Mouse (Mus musculus): ENCODE measurements around the gene Gm21988.

Gene Gm21988
- long read RNA-seq, experiment 1, partial matches to known transcripts: 16 of 20 reads
- long read RNA-seq, experiment 1, other reads (novel, unspliced or antisense): 4 of 20 reads
- long read RNA-seq, experiment 2, partial matches to known transcripts: 13 of 13 reads
- long read RNA-seq, experiment 2, other reads (novel, unspliced or antisense): 0 of 13 reads

DNA sequence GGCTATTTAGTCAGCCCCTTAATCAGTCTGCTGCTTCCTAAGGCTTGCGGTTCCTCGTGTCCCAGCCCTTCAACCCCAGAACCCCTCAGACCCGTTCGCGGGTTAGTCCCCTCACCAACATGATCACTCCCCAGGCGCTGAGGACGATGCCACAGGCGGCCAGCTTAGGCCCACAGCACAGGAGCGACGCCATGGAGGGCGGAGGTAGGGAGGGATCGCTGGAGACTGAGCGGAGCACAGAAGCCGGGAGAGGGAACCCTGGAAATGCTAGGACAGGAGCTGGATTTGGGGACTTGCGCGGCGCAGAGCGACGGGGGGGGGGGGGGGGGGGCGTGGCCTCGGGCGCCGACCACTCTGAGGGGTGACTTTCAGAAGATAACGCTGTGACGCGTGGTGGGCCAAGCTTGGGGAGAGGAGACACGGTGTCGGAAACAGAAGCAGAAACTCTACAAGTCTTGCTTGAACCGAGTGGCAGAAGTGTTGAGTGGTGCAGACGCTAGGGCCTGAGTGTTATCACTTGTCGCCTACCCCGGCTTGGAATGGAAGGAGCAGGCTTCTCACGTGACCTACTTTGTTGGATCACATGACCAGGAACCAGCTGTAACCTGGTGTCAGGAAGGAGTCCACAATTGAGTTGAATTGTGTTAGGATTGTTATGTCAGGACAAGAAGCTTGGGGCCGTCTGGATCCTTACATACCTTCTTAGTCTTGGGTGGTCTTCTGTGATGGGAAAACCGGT lies at the start of gene Gm21988, which contains the start of gene Rnasek:
Gene Gm21988, minus strand, starts transcription at position 290 of the 739 bp plus-strand sequence.
Gene Rnasek, minus strand, starts transcription at position 302 of the 739 bp plus-strand sequence.
- intact Hi-C loops (cut with DNase I): no loop called here

DNA sequence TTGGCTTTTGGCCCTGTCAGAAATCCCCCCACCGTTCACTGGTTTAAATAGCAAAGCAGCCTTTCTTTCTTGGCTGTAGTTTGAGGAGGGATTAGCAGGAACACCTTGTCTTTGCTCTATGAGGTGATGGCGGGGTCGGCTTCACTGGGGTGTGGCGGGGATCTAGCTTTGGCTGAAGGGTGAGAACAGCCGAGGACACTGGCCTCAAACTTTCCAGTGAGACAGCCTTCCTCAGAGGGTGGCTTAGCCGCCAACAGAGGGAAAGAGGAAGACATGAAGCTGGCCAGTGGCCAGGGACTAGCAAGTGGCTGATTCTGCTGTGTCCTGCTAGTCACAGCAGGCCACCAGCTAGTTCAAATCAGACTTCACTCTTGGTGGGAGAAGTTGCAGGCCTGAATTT lies 49.6 kb upstream of the Gm21988 start:
- intact Hi-C loops (cut with DNase I): no loop called here

DNA sequence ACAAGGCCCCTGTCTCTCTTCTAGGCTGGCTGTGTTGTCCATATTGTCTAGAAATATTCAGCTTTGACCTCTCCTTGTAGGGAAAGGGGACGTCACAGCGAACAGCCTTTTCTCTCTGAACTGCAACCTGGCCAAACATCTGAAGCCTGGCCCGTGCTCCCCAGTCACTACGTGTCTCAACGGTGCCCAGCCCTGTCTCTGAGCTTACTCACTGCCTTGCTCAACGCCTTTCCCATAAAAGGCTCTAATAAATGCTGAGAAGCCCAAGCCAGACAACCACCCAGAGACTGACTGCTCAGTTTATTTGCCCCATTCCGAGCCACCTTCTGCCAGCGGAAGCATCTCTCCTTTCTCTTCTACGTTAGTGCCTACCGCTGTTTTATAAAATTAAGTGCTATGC lies 48.5 kb upstream of the Gm21988 start:
- intact Hi-C loops (cut with DNase I): no loop called here

DNA sequence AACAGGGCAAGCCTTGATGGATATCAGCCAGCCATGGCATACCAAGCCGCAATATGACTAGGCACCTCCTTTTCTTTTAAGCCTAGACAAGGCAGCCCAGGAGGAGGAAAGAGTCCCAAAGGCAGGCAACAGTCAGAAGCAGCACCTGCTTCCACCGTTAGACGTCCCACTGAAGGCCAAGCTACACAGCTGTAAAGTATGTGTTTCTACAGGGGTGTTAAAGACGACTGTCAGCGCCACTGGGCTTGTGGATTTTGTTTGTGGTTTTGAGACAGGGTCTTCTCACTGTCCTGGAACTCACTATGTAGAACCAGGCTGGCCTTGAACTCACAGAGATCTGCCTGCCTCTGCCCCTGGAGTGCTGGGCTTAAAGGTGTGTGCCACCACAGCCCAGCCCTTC lies 46.1 kb upstream of the Gm21988 start:
- intact Hi-C loops (cut with DNase I): no loop called here

DNA sequence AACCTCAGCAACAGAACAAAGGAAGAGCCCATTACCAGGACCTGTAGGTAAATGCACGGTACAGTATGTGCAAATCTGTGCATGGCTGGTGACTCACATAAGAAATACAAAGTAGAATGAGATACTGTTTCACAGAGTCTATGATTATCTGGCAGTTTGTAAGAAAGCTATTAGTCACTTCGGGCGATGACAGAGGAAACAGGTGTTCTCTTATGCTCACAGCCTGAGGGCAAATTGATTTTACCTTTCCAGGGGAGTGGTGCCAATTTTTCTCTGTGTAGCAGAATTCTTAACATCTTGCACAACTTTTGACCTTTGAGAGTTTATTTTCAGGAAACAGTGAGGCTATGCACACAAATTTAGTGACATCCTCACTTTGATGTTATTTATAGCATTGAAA lies 45.1 kb upstream of the Gm21988 start:
- intact Hi-C loops (cut with DNase I): no loop called here

DNA sequence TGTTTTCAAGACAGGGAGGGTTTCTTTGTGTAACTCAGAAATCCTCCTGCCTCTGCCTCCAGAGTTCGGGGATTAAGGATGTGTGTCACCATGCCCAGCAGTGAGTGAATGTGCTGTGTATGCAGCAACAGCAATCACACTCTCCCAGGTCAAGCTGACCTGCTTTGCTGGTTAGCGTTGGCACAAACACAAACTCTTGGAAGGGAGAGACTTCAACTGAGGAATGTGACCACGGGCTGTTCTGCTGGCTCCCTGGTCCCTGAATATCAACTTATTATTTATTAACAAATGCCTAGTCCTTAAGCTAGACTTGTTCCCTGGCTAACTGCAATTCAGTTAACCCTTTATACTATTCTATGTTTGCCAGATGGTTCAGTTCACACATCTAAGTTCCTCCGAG lies 44.0 kb upstream of the Gm21988 start:
- intact Hi-C loops (cut with DNase I): no loop called here

DNA sequence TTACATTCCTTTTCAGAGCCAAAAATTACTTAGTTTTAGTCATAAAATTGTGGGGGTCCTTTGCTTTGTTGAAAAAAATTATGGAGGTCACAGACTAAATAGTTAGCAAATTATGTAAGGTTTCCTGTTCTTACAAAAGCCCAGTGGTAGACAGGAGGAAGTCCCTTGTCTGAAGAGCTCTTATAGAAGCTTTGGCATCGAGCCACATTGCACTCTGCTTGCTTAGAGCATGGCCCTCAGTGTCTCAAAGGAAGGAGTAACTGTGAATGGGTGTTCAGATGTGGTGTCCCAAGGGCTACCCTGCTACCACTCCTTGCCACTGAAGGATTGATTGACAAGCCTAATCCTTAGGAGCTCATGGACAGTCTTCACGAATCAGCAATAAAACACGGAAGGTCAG lies 40.8 kb upstream of the Gm21988 start:
- intact Hi-C loops (cut with DNase I): no loop called here

DNA sequence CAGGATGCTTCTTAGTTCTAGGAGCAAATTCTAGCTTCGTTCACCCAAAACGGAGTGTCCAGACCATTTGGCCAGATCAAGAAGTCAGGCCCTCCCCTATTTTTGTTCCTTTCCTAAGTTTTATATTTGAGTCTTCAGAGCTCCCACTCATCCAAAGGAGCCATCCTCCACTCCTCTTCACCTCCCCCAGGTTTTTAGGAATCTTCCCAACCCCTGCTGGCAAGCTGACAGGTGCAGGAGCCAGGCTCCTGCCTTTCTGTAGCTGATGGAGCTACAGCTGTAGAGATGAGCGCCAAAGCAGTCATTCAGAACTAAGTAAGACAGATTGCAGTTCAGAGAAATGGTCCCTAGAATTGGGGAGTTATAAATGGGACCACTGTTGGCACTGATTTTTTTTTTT lies 39.3 kb upstream of the Gm21988 start:
- intact Hi-C loops (cut with DNase I): no loop called here

DNA sequence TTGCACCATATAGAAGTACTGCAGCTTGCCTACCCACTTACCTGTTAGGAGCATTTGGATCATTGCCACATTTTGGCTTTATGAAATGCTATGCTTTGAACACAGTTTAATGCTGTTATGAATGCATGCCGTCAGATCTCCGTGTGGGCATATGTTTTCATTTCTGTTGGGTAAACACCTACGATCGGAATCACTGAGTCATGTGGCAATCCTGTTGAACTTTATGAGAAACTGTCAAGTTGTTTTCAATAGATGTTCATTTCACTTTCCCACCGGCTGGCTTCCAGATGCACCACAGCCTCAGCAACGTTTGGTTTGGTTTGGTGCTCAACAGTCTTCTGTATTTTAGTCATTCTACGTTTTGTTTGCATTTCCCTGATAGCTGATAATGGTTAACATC lies 32.0 kb upstream of the Gm21988 start:
- intact Hi-C loops (cut with DNase I): no loop called here

DNA sequence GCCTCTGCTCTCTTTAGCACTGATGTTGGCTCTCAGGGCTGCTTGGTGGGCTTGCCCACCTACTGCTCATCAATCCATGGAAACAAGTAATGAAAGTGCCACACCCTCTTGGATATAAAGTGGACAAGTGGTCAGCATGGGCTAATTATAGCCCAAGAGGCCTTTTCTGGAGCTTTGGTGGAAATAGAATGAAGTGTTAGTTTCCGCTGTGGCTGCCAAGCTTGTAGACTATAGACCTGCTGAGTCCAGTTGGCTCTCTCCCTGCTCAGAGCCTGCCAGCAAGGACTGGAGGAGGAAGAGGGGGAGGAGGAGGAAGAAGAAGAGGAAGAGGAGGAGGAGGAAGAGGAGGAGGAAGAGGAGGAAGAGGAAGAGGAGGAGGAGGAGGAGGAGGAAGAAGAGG lies 26.8 kb upstream of the Gm21988 start:
- intact Hi-C loops (cut with DNase I): no loop called here

DNA sequence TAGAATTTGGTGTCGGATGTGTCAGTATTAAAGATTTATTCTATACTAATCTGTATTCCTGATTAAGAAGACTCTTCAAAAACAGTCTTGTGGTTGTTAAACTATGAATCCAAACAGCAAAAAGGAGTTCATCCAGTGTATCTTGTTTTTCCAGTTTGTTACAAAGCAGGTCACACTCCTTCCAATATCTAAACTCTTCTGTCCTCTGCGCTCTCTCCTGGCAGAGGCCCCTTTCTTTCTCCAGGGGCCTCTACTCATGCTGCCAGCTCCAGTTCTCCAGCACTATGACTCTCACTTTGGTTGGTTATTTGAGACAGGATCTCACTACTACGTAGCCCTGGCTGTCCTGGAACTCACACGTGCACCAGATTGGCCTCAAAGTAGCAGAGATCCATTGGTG lies 26.2 kb upstream of the Gm21988 start:
- intact Hi-C loops (cut with DNase I): no loop called here

DNA sequence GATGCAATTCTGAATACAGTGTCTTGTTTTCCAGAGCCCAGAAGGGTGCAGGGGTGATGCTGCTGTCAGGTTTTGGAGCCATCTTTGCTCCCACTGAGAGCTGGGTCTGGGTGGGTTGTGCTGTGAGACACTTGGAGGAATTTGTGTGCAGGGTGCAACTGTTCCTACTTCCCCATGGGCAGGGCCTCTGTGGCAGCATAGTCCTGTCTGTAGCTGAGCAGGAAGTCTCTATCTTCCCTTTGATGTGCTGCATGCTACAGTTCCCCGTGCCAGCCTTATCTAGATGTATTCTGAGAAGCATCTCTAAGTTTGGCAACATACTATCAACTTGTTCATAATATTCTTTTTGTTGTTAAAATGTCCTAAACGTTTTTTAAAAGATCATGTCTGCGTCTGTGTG lies 25.6 kb upstream of the Gm21988 start:
- intact Hi-C loops (cut with DNase I): no loop called here

DNA sequence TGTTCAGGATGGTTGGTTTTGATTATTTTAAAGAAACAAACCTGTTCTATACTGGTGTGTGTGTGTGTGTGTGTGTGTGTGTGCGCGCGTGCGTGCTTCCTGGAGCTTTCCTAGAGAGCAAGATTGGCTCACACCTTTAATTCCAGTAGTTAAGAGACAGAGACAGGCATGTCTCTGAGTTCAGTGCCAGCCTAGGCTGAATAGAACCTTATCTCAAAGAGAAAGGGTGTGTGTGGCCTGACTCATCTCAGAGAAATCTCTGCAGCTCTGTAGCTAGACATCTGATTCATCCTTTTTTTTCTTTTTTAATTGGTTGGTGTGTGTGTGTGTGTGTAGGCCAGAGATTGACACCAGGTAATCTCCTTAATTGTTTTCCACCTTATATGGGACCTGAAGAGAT lies 19.4 kb upstream of the Gm21988 start:
- intact Hi-C loops (cut with DNase I): no loop called here

DNA sequence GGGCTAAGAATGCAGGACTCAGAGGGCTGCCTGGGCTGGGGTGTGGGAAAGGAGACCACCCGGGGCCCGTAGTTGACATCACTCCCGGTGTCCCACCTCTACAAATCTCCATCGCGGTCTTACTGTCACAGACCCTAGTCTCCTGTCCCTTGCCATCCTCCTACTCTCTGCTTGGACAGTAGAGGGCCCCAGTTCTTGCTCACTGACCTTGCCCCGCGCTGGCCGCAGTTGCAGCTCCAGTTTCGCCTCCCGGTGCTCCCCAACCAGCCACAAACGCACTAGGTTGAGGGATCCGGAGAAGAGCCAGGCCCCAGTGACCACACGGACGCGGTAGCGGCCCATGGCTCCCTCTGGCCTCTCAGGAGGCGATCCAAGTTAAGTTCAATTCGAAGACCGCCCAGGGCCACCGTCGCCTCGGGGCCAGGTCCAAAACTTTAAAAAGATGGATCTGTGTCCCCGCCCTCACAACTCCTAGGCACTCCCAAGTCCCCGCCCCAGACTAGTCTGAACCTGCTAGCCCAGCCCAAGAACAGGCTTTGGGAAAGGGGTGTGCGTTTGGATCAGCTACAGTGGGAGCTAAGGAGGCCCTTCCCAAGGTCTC lies 15.4 kb upstream of the Gm21988 start, which contains the start of gene Alox12:
Gene Alox12, minus strand, starts transcription at position 423 of the 601 bp plus-strand sequence.
- intact Hi-C loops (cut with DNase I): no loop called here

DNA sequence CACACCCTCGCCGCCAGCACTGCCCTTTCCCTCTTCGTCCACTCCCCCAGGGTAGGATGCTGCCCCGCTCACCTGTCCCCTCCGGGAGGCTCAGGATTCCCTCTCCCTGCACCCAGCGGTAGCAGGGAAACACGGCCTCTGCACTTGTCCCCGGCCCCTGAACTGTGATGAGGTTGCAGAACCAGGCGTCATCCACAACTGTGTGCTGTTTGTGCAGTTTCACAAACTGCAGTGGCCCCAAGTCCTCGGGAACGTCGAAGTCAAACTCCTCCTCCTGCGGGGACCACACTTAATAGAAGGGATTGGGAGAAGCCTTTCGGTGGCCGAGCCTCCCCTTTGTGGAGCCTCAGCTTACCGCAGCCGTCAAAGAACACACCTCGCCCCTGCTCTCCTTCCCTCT lies 14.7 kb upstream of the Gm21988 start:
- intact Hi-C loops (cut with DNase I): no loop called here

DNA sequence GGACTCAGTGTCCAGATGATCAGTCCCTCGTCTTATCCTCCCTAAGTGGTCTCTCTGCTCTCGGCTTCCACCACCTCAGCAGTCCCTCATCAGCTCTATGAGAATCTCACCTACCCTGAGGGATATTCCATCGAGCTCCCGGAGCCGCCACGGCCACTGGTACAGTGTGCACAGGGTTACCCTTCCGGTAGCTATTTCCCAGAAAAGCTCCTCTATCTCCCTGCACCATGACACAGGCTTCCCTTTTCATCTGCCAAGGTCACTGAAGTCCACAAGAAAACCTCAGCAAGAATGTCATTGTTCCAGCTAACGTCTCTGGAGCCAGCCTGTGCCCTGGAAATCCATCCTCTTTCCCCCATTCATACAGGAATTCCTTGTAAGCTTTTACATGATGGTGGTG lies 12.2 kb upstream of the Gm21988 start:
- intact Hi-C loops (cut with DNase I): no loop called here

DNA sequence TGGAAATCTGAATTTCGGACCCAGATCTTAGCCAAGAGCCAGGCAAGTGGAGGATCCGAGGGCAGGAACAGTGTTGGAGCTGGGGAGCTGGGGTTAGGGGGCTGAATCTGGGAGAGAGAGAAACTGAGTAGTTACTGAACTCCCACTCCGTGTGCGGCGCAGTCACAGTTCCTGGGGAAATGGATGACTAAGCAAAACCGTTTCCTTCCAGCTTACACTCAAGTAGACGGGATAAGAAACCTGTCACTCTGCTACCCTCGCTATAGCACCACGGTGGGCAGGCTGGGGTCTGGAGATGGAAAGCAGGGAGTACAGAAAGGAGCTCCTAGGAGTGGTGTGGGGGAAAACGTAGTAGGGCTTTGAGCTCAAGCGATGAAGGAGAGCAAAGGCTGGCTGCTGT lies 10.5 kb upstream of the Gm21988 start:
- intact Hi-C loops (cut with DNase I): no loop called here

DNA sequence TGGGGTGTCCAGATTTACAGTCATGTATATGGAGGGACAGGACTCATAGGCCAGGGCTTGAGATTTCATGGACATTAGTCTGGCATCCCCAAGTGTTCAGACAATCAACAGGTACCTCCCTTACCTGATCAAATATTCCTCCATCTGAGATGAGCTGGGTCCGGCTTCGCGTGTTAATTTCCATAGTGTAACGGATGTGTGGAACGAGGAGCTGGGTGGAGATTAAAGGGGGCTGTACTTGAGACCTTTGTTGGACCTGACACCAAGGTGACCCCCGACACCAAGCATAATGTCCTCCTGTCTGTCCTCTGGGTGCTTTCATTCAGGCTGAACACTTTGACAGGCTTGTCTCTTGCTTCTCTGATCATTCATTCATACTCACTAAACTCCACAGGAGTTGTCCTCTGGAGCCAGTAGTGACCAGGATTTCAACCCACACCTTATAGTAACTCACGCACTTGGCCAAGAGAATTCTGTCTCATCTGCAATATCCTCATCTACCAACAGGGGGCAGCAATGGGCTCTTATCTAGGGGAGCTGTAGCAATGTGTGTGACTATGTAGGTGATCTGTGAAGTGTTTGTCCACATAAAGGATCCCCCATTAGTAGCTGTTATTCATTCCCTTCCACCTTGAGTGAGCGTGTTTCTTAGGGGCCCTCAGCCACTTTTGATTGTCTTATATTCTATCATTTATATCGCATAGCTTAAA lies 7.7 kb upstream of the Gm21988 start:
- intact Hi-C loops (cut with DNase I): loop anchor here (2.0 kb wide), 1 partner anchor 62 kb away; no protein-coding TSS in a partner anchor

DNA sequence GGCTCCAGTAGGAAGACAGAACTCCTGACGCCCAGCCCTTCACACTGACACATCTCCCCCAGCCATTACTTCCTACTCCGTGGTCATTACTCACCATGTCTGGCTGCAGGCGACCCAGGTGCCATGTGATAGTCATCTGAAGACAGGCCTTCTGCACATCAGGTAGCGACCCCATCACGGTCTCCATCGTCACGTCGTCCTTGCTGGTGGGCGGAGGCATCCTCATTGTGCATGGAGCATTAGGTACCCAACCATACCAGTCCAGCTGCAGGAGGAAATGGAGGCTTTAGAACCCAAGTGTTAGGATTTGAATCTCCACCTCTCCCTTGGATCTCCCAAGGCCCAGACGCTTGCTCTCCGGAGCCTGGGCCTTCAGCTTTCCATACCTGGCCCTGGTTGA lies 3.0 kb upstream of the Gm21988 start:
- intact Hi-C loops (cut with DNase I): no loop called here

DNA sequence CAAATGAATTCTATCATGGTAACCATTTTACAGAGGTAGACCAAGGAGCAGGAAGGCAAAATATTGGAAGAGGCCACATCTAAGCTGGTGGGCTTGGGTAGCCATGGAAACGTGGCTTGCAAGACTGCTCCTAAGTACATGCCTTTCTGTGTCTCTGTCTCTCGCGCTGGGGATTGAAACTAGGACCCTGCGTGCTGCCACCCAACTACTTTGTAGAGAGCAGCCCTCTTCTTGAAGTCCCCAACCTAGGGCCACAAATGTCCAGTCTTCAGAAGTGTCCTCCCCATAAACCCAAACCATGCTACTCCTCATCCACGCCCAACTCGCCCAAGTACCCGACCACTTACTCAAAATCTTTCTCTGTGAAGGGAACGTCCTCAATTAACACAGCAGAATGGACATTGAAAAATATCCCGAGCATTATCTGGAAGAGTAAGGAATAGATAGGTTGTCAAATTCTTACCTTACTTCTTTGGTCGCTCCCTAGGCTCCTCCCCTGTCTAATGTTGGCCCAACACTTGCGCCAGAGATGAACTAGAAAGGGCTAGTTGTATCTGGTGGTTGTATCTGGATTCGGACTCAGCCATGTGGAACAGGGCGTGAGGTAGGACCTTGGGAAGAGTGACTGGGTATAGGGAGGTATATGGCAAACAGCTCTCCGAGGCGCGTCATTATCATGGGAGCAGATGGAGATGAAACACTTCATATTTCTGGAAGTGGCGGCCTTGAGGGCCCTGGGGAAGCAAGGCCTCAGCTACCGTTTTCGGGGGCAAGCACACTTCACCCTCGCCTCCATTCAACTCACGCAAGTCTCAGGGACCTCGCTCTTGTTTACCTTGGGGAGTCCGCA lies 814 bp downstream of the Gm21988 start:
- intact Hi-C loops (cut with DNase I): no loop called here
